Mouse (Mus musculus) hematopoietic stem cell, adult 5-6 weeks (primary cell): ENCODE measurements at regions not wholly inside any gene's neighbourhood (a gene's known extent, or its start where the extent isn't known, plus 50 kb on each side); places are given as distances from the start of the nearest gene placed in this dataset.
A peak's percentile ranks its signal among the peaks of the same experiment; 100 is the strongest.
"Not testable (repeated sequence)": the region's sequence is repeated elsewhere in the genome, so short reads cannot be mapped to it uniquely, and the experiment has no call there.

Source experiments
- ATAC-seq, 2 experiments: fragments of 125-278 bp in 1 of 2; replicated peaks in 1 of 2; 2 replicates each; pipeline ENCODE4 v1.8.0; 2016 to 2017; ENCODE audit warnings: inconsistent platforms in 2 of 2, mild to moderate bottlenecking in 2 of 2, moderate number of reproducible peaks in 2 of 2, low read depth in 1 of 2, moderate TSS enrichment in 1 of 2; ENCODE audit not compliant: low FRiP score in 2 of 2, poor library complexity in 2 of 2, severe bottlenecking in 2 of 2, insufficient read depth in 1 of 2, low TSS enrichment in 1 of 2

- ATAC-seq: no peak
Observed at GRCm38 (mm10) chr2:3864872-3865271, 152.6 kb upstream of the Frmd4a start.

GRCm38 (mm10) chr2:3866736-3867135, 150.8 kb upstream of the Frmd4a start:
- ATAC-seq: not testable (repeated sequence)

- ATAC-seq: no peak
Observed at GRCm38 (mm10) chr2:3869701-3870100, 147.8 kb upstream of the Frmd4a start.

- no peak for ATAC-seq
Observed at GRCm38 (mm10) chr2:3871748-3872147, 145.8 kb upstream of the Frmd4a start.

DNA sequence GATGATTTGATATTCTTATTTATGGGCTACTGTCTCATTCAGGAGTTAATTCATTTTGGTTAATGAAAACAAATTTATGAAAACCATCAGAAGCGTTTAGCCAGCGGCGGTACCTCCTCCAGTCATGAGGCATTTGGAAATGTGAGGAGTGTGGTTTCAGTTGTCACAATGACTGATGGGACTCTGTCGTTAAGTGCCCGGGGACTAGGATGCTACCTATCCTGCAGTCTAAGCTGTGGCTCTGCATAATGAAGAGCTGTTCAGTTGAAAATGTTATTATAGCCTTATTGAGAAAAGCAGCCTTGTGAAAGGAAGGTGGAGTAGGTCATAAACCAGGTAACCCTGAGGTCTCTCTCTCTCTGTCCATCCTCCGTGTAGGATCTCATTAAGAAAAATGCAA, 130.5 kb upstream of the Frmd4a start:
- no peak for ATAC-seq

DNA sequence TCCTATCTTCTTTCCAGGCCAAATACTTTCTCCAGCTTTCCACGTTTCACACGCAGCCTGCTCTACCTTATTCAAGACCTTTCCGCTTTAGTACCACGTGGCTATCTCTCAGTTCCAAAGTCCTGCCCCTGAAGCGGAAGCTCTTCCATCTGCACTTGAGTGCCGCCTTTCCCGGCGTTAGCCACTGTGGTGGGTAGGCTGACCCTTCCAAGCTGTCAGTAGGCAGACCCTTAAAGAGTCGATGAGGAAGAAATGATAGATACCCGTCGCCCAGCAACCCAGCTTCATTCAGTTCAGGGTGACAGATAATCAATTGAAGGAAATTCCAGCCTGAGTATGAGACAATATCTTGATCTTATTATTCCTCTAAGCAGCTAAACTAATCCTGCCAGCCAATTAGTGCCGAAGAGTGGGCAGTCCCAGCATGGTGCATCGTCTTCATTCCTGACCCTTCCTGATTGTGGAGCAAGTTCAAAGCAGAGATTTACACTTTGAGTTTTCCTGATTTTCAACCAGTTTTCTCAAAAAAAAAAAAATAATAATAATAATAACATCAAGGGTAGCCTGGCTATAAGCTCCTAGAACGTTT, 129.6 kb upstream of the Frmd4a start:
- no peak for ATAC-seq

DNA sequence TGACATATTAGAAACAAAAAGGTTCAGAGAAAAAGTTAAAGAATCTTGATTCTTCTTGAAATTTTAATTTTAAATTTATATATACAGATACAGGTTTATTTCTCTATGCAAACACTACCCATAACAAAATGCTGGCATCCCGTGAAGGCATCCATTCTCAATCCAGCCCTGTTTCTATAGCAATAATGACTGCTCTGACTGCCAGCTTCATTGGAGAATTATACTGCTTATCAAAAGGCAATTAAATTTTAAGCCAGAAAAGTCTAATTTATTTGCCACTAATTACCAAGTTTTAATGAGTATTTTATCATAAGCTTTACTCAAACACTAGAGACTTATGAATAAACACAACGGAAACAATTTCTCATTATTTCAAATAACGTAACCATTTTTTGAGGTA, 128.1 kb upstream of the Frmd4a start:
- no peak for ATAC-seq

GRCm38 (mm10) chr2:3890462-3890861, 127.1 kb upstream of the Frmd4a start:
- ATAC-seq: no peak

GRCm38 (mm10) chr2:3907026-3907425, 110.5 kb upstream of the Frmd4a start:
- no peak for ATAC-seq

GRCm38 (mm10) chr2:3908192-3908591, 109.3 kb upstream of the Frmd4a start:
- no peak for ATAC-seq

- ATAC-seq: peak; percentile 96 to 97
Observed at GRCm38 (mm10) chr2:3910086-3910891, 107.2 kb upstream of the Frmd4a start.

GRCm38 (mm10) chr2:3915141-3915540, 102.4 kb upstream of the Frmd4a start:
- ATAC-seq: no peak

DNA sequence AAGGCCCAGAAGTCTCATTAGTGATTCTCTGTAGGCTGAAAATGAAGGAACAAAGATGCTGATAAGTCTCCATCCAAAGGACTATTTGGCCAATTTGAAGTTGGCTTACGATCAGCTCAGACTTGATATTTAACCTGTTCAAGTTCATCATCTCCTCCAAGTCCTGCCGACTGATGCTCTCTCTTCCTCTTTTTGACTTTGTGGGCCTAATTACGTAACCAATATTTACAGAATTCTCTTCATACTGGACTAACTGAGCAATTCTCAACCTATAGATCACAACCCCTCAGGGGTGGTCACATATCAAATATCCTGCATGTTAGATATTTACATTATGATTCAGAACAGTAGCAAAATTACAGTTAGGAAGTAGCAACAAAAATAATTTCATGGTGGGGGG, 101.2 kb upstream of the Frmd4a start:
- no peak for ATAC-seq

- ATAC-seq: no peak
Observed at GRCm38 (mm10) chr2:3918156-3918555, 99.4 kb upstream of the Frmd4a start.

DNA sequence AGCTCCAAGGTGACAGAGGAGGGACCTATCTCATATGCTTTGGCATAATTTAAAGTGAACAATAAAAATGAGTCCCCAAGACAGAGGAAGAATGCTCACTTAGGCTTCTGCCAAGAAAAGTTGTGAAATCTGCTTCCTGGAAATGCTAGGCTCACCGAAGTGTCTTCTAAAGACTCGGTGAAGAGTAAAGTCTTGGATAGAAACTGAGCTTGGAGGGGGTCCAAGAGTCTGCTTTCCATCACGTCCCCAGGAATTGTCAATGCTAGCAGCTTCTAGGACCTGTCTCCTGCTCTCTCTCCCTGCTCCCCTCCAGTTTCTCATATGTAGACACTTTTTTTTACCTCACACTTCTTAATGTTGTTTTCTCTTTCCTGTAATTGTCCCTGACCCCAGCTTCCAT, 97.6 kb upstream of the Frmd4a start:
- ATAC-seq: no peak

- ATAC-seq: not testable (repeated sequence)
Observed at GRCm38 (mm10) chr2:3921084-3921483, 96.4 kb upstream of the Frmd4a start.

- ATAC-seq: peak; percentile 87 to 89
Observed at GRCm38 (mm10) chr2:3922739-3923138, 94.8 kb upstream of the Frmd4a start.

DNA sequence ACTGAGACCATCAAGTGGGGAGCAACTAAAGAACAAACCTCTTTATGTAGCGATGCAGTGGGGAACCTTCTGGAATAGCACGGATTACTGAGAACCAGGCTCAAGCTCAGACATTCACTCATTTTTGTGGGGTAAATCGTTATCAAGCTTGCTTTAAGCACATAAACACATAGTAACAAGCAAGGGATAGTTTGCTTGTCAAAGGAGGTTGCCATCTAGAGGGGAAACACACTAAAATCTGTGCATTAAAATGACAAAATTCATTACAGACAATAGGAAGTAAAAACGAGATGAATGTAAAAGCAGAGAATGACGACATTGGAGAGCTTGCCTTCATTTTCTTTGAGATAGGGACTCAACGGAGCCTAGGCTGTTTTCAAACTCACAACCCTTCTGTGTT, 92.8 kb upstream of the Frmd4a start:
- ATAC-seq: no peak

DNA sequence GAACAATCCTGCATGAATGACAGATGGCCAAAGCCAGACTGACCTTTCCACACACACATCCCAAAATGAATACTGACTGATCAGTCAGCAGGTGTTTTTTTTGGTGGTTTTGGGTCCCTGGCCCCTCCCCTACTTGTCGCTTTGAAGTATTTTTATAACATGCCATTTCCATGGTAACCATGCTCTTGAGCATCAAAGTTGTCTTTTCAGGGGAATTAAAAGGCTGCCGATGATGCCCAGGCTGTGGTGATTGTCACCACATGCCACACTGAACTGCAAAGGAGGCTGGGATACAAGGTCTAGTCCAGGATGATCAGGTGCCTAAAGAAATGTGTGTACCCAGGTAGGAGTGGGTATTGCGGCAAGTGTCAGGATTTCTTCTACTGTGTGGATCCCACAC, 92.3 kb upstream of the Frmd4a start:
- no peak for ATAC-seq
